Mouse (Mus musculus) left cerebral cortex, adult 8-10 months (tissue): ENCODE data around the gene Rab23. TPM values are rescaled to one million over a fixed set of nuclear protein-coding genes. Genes with fewer than 3 reads are reported as not detected.

Experiments
- DNase-seq, 2 experiments: peaks; one replicate each; pipeline ENCODE4 v3.0.0; 2022; ENCODE audit warnings: low spot score in 2 of 2
- total RNA-seq, 4 experiments: library from RNA; stranded (reverse); gene quantifications; 2 replicates each; pipeline ENCODE4 v1.2.4; 2022

Gene Rab23
- 10 to 100 TPM; 24.1 to 30.2 (median 27.6) TPM for total RNA-seq

DNA sequence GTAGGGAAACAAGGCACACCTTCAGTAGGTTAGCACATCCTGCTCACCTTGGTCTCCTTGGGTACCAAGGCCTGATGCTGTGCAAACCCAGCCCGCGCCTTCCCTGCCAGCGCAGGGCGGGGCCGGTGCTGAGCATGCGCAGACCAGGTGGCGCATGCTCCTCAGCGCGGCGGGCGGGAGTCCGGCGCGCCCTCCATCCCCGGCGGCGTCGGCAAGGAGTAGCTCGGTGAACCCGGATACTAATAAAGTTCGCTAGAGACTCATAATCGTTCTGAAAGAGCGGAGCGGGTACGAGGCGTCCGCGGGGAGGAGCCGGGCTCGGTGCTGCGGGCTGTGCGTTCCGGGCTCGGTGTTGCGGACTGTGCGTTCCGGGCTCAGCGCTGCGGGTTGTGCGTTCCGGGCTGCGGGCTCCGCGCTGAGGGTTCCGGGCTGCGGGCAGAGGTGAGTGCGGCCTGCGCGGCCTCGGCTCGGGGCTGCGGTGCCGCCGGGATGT, at the start of gene Rab23:
Gene Rab23 (plus strand): TSS at position 155 of the 493 bp plus-strand sequence.
- peak; percentile 77 to 86 for DNase-seq

DNA sequence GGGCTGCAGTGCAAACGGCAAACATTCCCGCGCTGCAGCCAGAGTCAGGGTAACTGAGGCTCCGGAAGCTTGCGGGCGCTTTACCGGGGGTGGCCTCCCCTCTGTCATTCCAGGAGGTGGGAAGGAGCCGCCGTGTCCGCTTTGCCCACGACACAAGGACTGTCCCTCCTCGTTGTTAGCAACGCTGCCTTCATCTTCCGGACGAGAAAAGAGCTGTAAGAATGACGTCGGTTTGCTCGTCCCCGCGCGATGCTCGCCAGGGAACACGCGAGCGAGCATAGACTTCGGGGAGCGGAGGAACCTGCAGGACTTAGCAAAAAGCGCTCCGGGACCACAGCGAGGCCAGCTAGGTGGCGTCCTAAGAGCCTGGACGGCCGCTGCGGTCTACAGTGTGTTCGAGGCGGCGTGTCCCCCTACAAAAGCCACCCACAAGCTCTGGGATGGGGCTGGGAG, 49.5 kb upstream of the Rab23 start:
- peak; percentile 46 to 56 for DNase-seq

GRCm38 (mm10) chr1:33671441-33671840, 48.2 kb upstream of the Rab23 start:
- no peak for DNase-seq

GRCm38 (mm10) chr1:33672083-33672482, 47.6 kb upstream of the Rab23 start:
- no peak for DNase-seq

DNA sequence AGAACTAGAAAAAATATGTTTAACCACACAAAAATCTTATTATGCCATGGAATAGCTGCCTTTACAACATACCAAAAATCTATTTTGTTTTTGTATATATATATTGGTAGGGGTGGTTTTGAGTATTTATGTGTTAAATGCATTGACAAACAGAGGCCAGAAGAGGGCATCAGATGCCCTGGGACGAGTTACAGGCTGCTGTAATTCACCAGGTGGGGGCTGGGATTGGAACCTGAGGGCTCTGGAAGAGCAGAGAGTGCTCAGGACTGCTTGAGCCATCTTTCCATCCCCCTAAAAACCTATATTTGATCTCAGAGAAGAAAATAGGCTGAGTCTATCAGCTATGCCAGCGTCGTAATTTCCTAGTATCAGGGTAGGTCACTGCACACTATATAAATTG, 47.2 kb upstream of the Rab23 start:
- DNase-seq: no peak

- no peak for DNase-seq
Observed at GRCm38 (mm10) chr1:33673158-33673960, 46.3 kb upstream of the Rab23 start.

GRCm38 (mm10) chr1:33680435-33680834, 39.3 kb upstream of the Rab23 start:
- DNase-seq: no peak

GRCm38 (mm10) chr1:33680890-33681289, 38.8 kb upstream of the Rab23 start:
- DNase-seq: no peak

GRCm38 (mm10) chr1:33684459-33684858, 35.2 kb upstream of the Rab23 start:
- no peak for DNase-seq

DNA sequence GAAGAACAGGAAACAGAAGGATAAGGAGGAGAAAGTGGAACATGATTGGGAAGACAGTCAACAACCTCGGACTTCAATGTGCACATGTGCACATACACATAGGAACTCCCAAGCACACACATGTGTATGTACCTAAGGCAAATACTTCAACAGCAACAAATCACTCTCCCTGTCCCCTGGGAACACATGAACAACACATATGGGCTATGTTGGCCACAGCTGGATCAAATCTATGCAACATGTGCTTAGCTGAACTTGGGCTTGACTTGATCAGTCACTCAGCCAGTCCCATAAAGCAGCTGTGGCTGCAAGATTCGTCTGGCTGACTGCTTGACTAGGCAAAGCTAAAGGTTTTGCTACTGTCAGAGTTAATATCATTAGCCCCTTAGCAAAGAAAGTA, 30.9 kb upstream of the Rab23 start:
- DNase-seq: no peak

DNA sequence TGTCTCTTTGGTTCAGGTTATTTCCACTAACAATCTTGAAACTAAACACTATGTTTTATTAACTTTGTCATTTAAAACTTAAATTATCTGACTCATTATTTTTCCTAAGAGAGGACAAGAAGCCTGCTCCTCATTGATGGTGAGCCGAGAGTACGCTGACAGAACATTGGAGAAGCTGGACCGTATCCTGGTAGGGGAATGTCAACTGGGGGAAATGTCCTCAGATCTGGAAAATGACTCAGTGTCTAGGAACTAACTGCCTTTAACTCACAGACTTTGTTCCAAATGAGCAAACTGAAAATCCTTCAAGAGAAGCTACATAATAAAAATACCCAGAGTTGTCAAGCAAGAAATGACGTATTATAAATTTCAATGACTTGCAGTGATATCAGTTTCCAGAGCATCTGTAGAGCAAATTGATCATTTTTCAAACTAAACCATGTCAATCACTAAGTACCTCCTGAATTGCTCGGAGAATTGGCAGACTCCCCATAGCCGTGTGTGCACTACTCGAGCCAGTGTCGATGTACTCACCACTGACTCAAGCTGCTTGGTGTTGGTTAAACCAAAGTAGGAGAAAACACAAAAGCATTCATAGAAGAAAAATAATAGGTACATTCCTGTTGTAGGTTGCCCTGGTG, 30.1 kb upstream of the Rab23 start:
- no peak for DNase-seq

DNA sequence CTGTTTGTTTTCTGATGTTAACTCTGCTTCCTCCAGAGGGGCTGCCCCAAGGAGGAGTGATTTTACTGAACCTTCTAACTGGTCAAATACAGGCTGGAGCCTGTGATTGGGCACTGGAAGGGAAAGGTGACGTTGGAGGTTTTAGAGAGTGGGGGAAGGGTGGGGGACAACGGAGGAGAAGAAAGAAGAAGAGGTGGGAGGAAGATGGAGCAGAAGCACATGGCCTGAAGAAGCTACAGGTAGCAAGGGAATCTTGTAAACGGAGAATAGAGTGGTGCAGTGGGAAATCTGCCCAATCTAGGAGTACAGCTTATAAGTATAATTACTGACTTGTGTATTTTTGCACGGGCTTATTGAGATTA, 29.6 kb upstream of the Rab23 start:
- DNase-seq: no peak

DNA sequence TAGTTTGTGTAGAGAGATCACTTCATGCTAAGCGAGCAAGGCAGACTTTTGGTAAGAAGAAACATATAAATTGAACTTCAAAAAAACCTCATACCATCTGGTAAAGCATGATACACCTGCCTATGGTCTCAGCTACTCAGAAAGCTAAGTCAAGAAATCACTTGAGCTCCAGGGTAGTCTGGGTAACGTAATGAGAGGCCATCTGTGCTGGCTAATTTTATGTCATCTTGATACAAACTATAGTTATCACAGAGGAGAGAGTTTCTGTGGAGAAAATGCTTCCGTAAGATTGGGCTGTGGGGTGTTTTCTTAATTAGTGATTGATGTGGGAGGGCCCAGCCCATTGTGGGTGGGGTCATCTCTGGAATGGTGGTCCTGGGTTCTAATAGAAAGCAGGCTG, 25.8 kb upstream of the Rab23 start:
- DNase-seq: no peak

- DNase-seq: no peak
Observed at GRCm38 (mm10) chr1:33696016-33696415, 23.7 kb upstream of the Rab23 start.

GRCm38 (mm10) chr1:33701244-33701643, 18.4 kb upstream of the Rab23 start:
- DNase-seq: no peak

DNA sequence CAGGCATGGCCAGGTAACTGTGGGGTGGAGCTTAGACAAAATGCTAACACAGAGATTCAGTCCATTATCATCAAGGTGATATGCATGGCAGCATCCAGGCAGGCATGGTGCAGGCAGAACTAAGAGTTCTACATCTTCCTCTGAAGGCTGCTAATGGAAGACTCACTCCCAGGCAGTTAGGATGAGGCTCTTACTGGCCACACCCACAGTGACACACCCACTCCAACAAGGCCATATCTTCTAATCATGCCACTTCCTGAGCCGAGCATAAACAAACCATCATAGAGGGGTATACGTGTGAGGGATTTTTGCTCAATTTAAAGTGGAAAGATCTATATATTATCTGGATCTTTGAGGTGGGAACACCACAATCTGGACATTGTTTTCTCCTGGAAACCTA, 10.1 kb upstream of the Rab23 start:
- no peak for DNase-seq

GRCm38 (mm10) chr1:33712026-33712425, 7.7 kb upstream of the Rab23 start:
- DNase-seq: no peak

DNA sequence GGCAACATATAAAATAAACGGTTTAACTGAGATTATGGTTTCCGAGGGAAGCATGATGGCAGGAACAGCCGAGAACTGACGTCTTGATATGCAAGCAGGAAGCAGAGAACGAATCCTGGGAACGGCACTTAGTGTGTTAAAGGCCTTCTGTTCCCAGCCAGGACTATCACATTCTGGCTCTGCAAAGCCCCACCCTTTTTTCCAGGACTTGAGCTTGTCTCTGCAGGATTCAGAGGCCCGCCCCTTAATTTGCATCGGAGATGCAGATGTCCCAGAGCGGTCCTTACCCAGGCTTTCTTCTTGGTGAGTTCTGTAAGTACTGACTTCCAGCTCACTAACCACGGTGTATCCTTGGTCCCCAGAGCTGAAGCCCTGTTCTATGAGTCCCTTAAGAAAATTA, 4.9 kb upstream of the Rab23 start:
- DNase-seq: no peak

GRCm38 (mm10) chr1:33717636-33718035, 2.1 kb upstream of the Rab23 start:
- DNase-seq: no peak

GRCm38 (mm10) chr1:33720231-33720630, 544 bp downstream of the Rab23 start:
- DNase-seq: peak in 1 of 2 experiments; percentile 59

DNA sequence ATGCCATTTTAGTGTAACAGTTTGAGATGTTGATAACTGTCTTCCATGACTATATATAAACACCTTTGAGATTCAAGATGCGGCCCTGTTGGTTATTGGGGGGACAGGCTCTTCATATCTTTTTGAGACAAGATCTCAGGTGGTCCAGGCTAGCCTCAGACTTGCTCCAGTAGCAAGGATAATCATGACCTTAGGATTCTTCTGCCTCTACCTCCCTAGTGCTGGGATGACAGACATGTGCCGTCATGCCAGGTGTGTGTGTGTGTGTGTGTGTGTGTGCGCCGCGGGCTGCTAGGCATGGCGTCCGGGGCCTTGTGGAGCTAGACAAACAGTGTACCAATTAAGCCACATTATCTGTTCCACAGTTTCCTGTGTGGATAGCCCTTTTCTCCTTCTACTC, 1.3 kb downstream of the Rab23 start:
- no peak for DNase-seq

DNA sequence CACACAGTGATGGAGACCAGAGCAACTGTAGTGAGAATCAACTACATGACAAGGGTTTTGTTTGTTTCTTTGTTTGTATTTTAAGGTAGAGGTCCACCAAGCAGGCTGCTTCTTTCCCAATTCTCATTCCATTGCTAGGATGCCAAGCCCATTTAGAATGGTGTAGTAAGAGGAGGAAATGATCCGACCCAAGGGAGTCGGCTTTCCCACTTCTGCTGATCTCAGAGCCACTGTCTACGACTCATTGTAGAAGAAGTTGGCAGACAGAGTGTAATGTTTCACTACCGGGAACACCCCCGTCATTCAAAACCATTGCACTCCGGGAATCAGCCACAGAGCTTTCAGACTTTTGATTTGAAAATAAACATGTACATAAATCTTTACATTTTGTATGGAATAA, 4.8 kb downstream of the Rab23 start:
- no peak for DNase-seq

GRCm38 (mm10) chr1:33725086-33725485, 5.4 kb downstream of the Rab23 start:
- no peak for DNase-seq
